In the genomic region with DNA sequence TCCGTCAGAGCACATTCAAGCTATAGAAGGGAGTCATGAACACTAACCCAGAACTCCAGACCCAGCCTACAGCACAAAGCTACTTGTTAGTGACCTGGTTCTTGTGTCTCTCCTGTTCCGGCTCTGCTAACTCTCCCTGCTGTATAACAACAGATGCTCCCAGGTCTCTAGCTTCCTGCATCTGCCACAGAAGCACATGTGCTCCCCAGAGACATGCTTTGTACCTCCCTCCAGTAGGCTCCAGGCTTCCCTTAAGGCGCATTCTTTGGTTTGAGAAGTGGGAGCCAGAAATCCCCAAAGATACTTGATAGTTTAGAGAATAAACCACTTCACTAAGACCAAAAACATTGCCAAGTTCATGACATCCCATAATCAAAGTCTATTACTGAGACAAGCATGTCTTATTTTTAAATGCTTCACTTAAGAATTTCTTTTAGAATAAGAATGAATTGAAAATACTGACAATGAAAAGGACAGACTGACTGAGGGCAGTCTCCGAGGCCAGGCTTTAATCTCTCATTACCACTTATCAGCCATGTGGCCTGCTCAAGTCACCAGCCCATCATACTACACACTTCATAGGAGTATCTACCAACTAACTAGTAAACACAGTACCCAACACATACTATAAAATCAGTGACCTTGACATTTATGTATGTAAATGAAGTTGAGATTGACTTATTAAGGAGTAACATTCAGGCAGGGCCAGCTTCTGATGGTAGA, we compare ENCODE assay signal across 23 mouse cellular contexts. TPM values are rescaled to one million over a fixed set of nuclear protein-coding genes. Genes with fewer than 3 reads are reported as not detected.
A peak's percentile ranks its signal among the peaks of the same experiment; 100 is the strongest.
DNase-seq lines count a peak whose midpoint lies in the region; ATAC-seq and TF ChIP-seq lines count a peak whose summit lies in the region.
"Had no signal": no experiment of that assay in that cellular context is flagged by ENCODE, and none has a peak within 500 bp of the region (broad histone marks: within the 10 kb centered on the region; RNA-seq: fewer than 3 reads in every experiment).

No protein-coding gene starts in this region.

- no peak for TF ChIP-seq CTCF in kidney, postnatal 0 days (IDR thresholded peaks at IDR 0.05; ENCODE audit: low read depth)
- no peak for TF ChIP-seq CTCF in hindbrain, postnatal 0 days (IDR thresholded peaks at IDR 0.05; ENCODE audit: low read depth)

- WGBS in kidney, postnatal 0 days, result 83% methylated on average over 4 of the region's 4 CpGs
- WGBS in embryonic facial prominence, embryonic 15.5 days, result 39% methylated on average over 4 of the region's 4 CpGs
- WGBS in hindbrain, postnatal 0 days, result 88% methylated on average over 4 of the region's 4 CpGs

- no peak for ATAC-seq in kidney, postnatal 0 days (replicated peaks; ENCODE audit: low FRiP score, low read depth)
- 0 out of 2 replicates have a peak, but pooled peaks have one; percentile 47 for ATAC-seq in embryonic facial prominence, embryonic 15.5 days (ENCODE audit: insufficient number of reproducible peaks, low FRiP score, low TSS enrichment, low read depth)
- ATAC-seq in megakaryocyte progenitor cell, adult 5-6 weeks (replicated peaks; ENCODE audit: poor library complexity), result peak; percentile 20; the same call in 1 of the 2 replicates
- no peak for ATAC-seq in hindbrain, postnatal 0 days
- ATAC-seq: forebrain, embryonic 15.5 days had no signal

- intact Hi-C loops in heart, postnatal 14 days (cut with DNase I), result no loop called here

- no peak overlapping the region for H3K4me2 ChIP-seq in kidney, postnatal 0 days (ENCODE audit: low read length)
- no peak overlapping the region for H3K4me2 ChIP-seq in embryonic facial prominence, embryonic 15.5 days (replicated peaks)
- H3K4me2 ChIP-seq in hindbrain, postnatal 0 days (ENCODE audit: low read depth, low read length), result no peak overlapping the region
- H3K4me2 ChIP-seq: forebrain, embryonic 15.5 days; hindbrain, embryonic 13.5 days; neural tube, embryonic 12.5 days had no signal

- H3K9ac ChIP-seq in kidney, postnatal 0 days (ENCODE audit: low read depth, low read length), result no peak overlapping the region
- H3K9ac ChIP-seq in embryonic facial prominence, embryonic 15.5 days, result no peak overlapping the region
- H3K9ac ChIP-seq in hindbrain, postnatal 0 days (replicated peaks; ENCODE audit: low read length), result no peak overlapping the region
- H3K9ac ChIP-seq: forebrain, embryonic 15.5 days; hindbrain, embryonic 13.5 days; neural tube, embryonic 12.5 days had no signal

- no peaks in the 10 kb centered on the region for H3K4me1 ChIP-seq in kidney, postnatal 0 days (replicated peaks; ENCODE audit: insufficient read depth, low read length)
- peaks cover 16% of the 10 kb centered on the region; the same call in 1 of the 2 replicates for H3K4me1 ChIP-seq in embryonic facial prominence, embryonic 15.5 days
- no peaks in the 10 kb centered on the region for H3K4me1 ChIP-seq in hindbrain, postnatal 0 days (ENCODE audit: insufficient read depth, low read length)
- H3K4me1 ChIP-seq: forebrain, embryonic 15.5 days; neural tube, embryonic 12.5 days had no signal

- no peak overlapping the region for H3K4me3 ChIP-seq in kidney, postnatal 0 days (replicated peaks; ENCODE audit: low read depth, low read length)
- no peak overlapping the region for H3K4me3 ChIP-seq in embryonic facial prominence, embryonic 15.5 days (replicated peaks)
- H3K4me3 ChIP-seq in hindbrain, postnatal 0 days (ENCODE audit: low read length), result no peak overlapping the region
- H3K4me3 ChIP-seq: erythroblast, embryonic 14.5 days; forebrain, embryonic 15.5 days; hindbrain, embryonic 13.5 days; neural tube, embryonic 12.5 days had no signal

- no peaks in the 10 kb centered on the region for H3K9me3 ChIP-seq in kidney, postnatal 0 days (replicated peaks; ENCODE audit: low read length)
- H3K9me3 ChIP-seq in embryonic facial prominence, embryonic 15.5 days (replicated peaks), result no peaks in the 10 kb centered on the region
- no peaks in the 10 kb centered on the region for H3K9me3 ChIP-seq in hindbrain, postnatal 0 days (ENCODE audit: low read length)
- H3K9me3 ChIP-seq: forebrain, embryonic 15.5 days; hindbrain, embryonic 13.5 days; neural tube, embryonic 12.5 days had no signal

- 0 out of 2 replicates have a peak overlapping the region, but pooled peaks have one; percentile 11 for H3K27ac ChIP-seq in kidney, postnatal 0 days
- H3K27ac ChIP-seq in embryonic facial prominence, embryonic 15.5 days (replicated peaks), result 0 out of 2 replicates have a peak overlapping the region, but pooled peaks have one; percentile 28
- no peak overlapping the region for H3K27ac ChIP-seq in hindbrain, postnatal 0 days
- H3K27ac ChIP-seq: forebrain, embryonic 15.5 days; hindbrain, embryonic 13.5 days; macrophage; neural tube, embryonic 12.5 days had no signal

- peak; percentile 37 to 50 for DNase-seq in heart, adult 18-20 months
- DNase-seq in heart, postnatal 14 days, result no peak
- no peak for DNase-seq in kidney, postnatal 0 days (ENCODE audit: low spot score)
- no peak for DNase-seq in kidney, postnatal 10 days
- DNase-seq in hindbrain, postnatal 0 days (ENCODE audit: low spot score), result no peak
- DNase-seq: cerebellum, adult 8-10 months; gastrocnemius, postnatal 36 days; liver; midbrain, embryonic 14.5 days; right cerebral cortex, postnatal 4 days; thymus, adult 18-20 months had no signal

- no peaks in the 10 kb centered on the region for H3K36me3 ChIP-seq in kidney, postnatal 0 days (ENCODE audit: insufficient read depth, low read length)
- no peaks in the 10 kb centered on the region for H3K36me3 ChIP-seq in embryonic facial prominence, embryonic 15.5 days
- H3K36me3 ChIP-seq in hindbrain, postnatal 0 days (ENCODE audit: insufficient read depth, low read length), result no peaks in the 10 kb centered on the region
- H3K36me3 ChIP-seq: forebrain, embryonic 15.5 days; hindbrain, embryonic 13.5 days; neural tube, embryonic 12.5 days had no signal

- no peaks in the 10 kb centered on the region for H3K27me3 ChIP-seq in kidney, postnatal 0 days (ENCODE audit: insufficient read depth, low read length)
- no peaks in the 10 kb centered on the region for H3K27me3 ChIP-seq in embryonic facial prominence, embryonic 15.5 days
- no peaks in the 10 kb centered on the region for H3K27me3 ChIP-seq in hindbrain, postnatal 0 days (ENCODE audit: insufficient read depth, low read length)
- H3K27me3 ChIP-seq: forebrain, embryonic 15.5 days; hindbrain, embryonic 13.5 days; neural tube, embryonic 12.5 days had no signal

RNA-seq across cellular contexts. Expression of a gene that starts 43.2 kb away (rescaled TPM):
- not detected for total RNA-seq in heart, adult 18-20 months (2021)
- total RNA-seq in heart, postnatal 14 days (2021), result not detected
- polyA plus RNA-seq in kidney, postnatal 0 days (2015; fragmentation: Nextera tagmentation; extraction: Ambion mirVana), result 0.29 and 0.36 TPM in 2 replicates
- not detected in 2 replicates for polyA plus RNA-seq in embryonic facial prominence, embryonic 15.5 days (2015; fragmentation: Nextera tagmentation; extraction: Ambion mirVana)
- total RNA-seq in megakaryocyte progenitor cell, adult 5-6 weeks (2015), result not detected in 2 replicates
- total RNA-seq in megakaryocyte progenitor cell, adult 5-6 weeks (2017), result not detected in 2 replicates
- total RNA-seq in hindbrain, postnatal 0 days (2014; rRNA removed), result not detected in 2 replicates
- polyA plus RNA-seq in hindbrain, postnatal 0 days (2015; fragmentation: Nextera tagmentation; extraction: Ambion mirVana), result not detected in 2 replicates
- total RNA-seq: adrenal gland, adult 2 months; gastrocnemius, postnatal 36 days; layer of hippocampus, postnatal 10 days; left cerebral cortex, postnatal 14 days had no signal
- polyA plus RNA-seq: adrenal gland, adult 2 months; brain, embryonic 14.5 days; erythroblast, embryonic 14.5 days; forebrain, embryonic 15.5 days; hindbrain, embryonic 13.5 days; kidney, embryonic 16.5 days; macrophage; midbrain, embryonic 14.5 days; neural tube, embryonic 12.5 days had no signal

Comparison
In these comparisons a context has a peak if more than half of its experiments do, and no peak if none do; other contexts are left out.
1. DNase-seq: peak in heart, adult 18-20 months (2 of 2); none in heart, postnatal 14 days (0 of 2), kidney, postnatal 0 days (single experiment), kidney, postnatal 10 days (single experiment) and hindbrain, postnatal 0 days (single experiment).
2. ATAC-seq: peak in embryonic facial prominence, embryonic 15.5 days (single experiment) and megakaryocyte progenitor cell, adult 5-6 weeks (single experiment); none in kidney, postnatal 0 days (single experiment) and hindbrain, postnatal 0 days (single experiment).